Mouse (Mus musculus) intestine, postnatal 0 days (tissue): ENCODE results near the gene Cfap77. TPM values are rescaled to one million over a fixed set of nuclear protein-coding genes. Genes with fewer than 3 reads are reported as not detected.
A peak's percentile ranks its signal among the peaks of the same experiment; 100 is the strongest.

Experiments used
- ATAC-seq: fragments of 200-750 bp; cut with Nextera tagmentation; 2 replicates; pipeline ENCODE4 v1.8.0; 2017; ENCODE audit warnings: mild to moderate bottlenecking, moderate TSS enrichment, moderate library complexity
- H3K27ac ChIP-seq: fragments of 300-500 bp; sonication (generic); 2 replicates; pipeline ENCODE4 v1.5.1; 2014; ENCODE audit warnings: mild to moderate bottlenecking, low read depth, low read length, moderate library complexity
- H3K27me3 ChIP-seq: fragments of 300-500 bp; sonication (generic); replicated peaks from 2 replicates; pipeline ENCODE4 v1.6.1; 2014; ENCODE audit warnings: low read length, mixed read lengths; ENCODE audit not compliant: control insufficient read depth, insufficient read depth
- H3K36me3 ChIP-seq: fragments of 300-500 bp; sonication (generic); 2 replicates; pipeline ENCODE4 v1.6.1; 2014; ENCODE audit warnings: mild to moderate bottlenecking, moderate library complexity; ENCODE audit not compliant: control insufficient read depth, insufficient read depth
- H3K4me1 ChIP-seq: fragments of 300-500 bp; sonication (generic); replicated peaks from 2 replicates; pipeline ENCODE4 v1.6.1; 2014; ENCODE audit warnings: antibody characterized with exemption, low read length, mixed read lengths; ENCODE audit not compliant: control insufficient read depth, insufficient read depth
- H3K4me2 ChIP-seq: fragments of 300-500 bp; sonication (generic); replicated peaks from 2 replicates; pipeline ENCODE4 v1.6.1; 2014; ENCODE audit warnings: low read depth, mild to moderate bottlenecking, moderate library complexity
- H3K4me3 ChIP-seq: fragments of 300-500 bp; sonication (generic); 2 replicates; pipeline ENCODE4 v1.5.1; 2014; ENCODE audit warnings: low read depth, low read length
- H3K9ac ChIP-seq: fragments of 300-500 bp; sonication (generic); 2 replicates; pipeline ENCODE4 v1.6.1; 2014; ENCODE audit warnings: mild to moderate bottlenecking, low read depth, low read length
- H3K9me3 ChIP-seq: fragments of 300-500 bp; sonication (generic); 2 replicates; pipeline ENCODE4 v1.6.1; 2016; ENCODE audit warnings: mixed run types; ENCODE audit not compliant: control insufficient read depth
- CTCF ChIP-seq: sonication (generic); IDR thresholded peaks from 2 replicates; pipeline ENCODE4 v1.5.1; 2016; ENCODE audit warnings: low read depth, mild to moderate bottlenecking, control low read depth, antibody characterized with exemption, moderate library complexity
- WGBS: fragments of 180-500 bp; shearing (Covaris S2); extraction: QIAGEN DNeasy Blood & Tissue Kit; methylation state at CpG from one replicate; pipeline ENCODE4 v1.1.7; 2014; 5-methylcytosine and 5-hydroxymethylcytosine counted together
- polyA plus RNA-seq: library from polyadenylated mRNA; unstranded; fragments of >200 nt; fragmentation: Nextera tagmentation; extraction: Ambion mirVana; gene quantifications from 2 replicates; pipeline ENCODE4 v1.2.1, GENCODE M21; 2015

Gene Cfap77
- polyA plus RNA-seq, 1 experiment from 2014 or later, result 0.08 TPM

DNA sequence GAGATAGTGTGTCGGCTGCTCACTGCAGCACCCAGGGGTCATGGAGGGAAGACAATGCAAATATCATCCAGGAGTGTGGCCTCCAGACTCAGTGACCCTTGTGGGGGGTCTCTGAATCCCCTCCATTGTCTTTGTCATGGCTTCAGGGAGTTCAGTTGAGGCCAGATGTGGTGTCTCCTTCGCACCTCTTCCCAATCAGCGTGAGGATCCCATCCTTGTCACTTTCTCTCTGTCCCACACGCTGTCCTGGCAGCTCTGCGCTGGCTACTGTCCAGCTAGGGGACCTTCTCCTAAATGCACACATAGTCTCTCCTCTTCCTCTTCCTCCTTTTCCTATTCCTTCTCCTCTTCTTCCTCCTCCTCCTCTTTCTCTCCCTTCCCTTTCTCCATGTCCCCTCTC lies 79.3 kb downstream of the Cfap77 start:
- no peak for TF ChIP-seq CTCF
- no peak overlapping the region for H3K4me2 ChIP-seq
- no peaks in the 10 kb centered on the region for H3K36me3 ChIP-seq
- no peak overlapping the region for H3K9ac ChIP-seq
- no peaks in the 10 kb centered on the region for H3K27me3 ChIP-seq
- 80% methylated on average over 5 of the region's 5 CpGs for WGBS
- no peak overlapping the region for H3K4me3 ChIP-seq
- no peak overlapping the region for H3K27ac ChIP-seq
- no peaks in the 10 kb centered on the region for H3K9me3 ChIP-seq
- ATAC-seq, result no peak
- H3K4me1 ChIP-seq, result no peaks in the 10 kb centered on the region

DNA sequence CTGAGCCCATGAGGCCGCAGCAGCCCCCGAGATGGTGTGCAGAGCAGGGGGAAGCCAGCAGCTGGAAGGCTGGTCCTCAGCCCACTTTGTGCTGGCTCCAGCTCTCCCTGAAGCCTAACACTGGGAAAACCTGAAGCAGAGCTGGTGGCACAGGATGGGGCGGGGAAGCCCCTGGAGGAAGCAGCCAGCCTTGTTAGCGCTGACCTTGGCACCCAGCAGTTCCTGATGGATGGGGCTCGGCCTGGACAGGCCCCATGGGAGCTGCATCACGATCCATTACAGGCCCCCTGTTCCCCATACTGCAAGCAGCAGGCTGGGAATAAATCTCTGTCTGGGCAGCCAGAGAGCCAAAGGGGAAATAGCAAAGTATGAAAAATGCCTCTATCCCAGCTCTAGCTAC lies 80.3 kb downstream of the Cfap77 start:
- TF ChIP-seq CTCF, result no peak
- H3K9me3 ChIP-seq, result no peaks in the 10 kb centered on the region
- no peak overlapping the region for H3K9ac ChIP-seq
- H3K4me2 ChIP-seq, result 0 out of 2 replicates have a peak overlapping the region, but pooled peaks have one; percentile 10
- no peaks in the 10 kb centered on the region for H3K36me3 ChIP-seq
- H3K4me1 ChIP-seq, result no peaks in the 10 kb centered on the region
- no peak overlapping the region for H3K27ac ChIP-seq
- no peak for ATAC-seq
- no peak overlapping the region for H3K4me3 ChIP-seq
- no peaks in the 10 kb centered on the region for H3K27me3 ChIP-seq
- 17% methylated on average over 6 of the region's 6 CpGs for WGBS

DNA sequence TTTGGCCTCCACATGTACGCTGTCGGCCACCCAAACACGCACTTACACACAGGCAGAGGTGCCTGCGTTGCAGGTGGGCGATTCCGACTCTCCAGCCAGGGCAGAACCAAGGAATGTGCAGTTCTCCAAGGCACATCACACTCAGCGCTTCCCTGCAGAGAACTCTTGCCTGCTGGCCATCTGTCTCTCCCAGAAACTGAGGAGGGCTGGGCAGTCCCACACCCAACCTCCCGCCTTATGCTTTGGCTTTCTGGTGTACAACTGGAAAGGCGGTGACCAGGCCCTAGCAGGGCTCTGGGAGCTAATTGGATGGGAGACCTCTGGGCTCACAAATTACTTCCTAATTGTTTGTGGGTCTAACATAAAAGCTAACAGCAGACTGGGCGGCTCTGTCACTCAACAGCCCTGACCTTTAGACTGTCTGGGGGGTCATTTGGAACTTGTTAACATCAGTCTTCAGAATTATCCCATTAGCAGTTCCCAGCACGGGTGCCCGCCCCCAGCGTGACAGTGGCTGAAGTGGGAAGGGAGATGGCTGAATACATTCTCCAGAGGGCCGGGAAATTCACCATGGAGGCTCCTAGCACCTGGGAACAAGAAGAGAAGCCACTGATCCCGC lies 80.9 kb downstream of the Cfap77 start:
- no peak overlapping the region for H3K9ac ChIP-seq
- no peak for ATAC-seq
- no peak overlapping the region for H3K4me3 ChIP-seq
- H3K4me1 ChIP-seq, result no peaks in the 10 kb centered on the region
- H3K36me3 ChIP-seq, result no peaks in the 10 kb centered on the region
- no peak overlapping the region for H3K27ac ChIP-seq
- no peaks in the 10 kb centered on the region for H3K9me3 ChIP-seq
- no peak for TF ChIP-seq CTCF
- no peaks in the 10 kb centered on the region for H3K27me3 ChIP-seq
- WGBS, result 40% methylated on average over 15 of the region's 15 CpGs
- 0 out of 2 replicates have a peak overlapping the region, but pooled peaks have one; percentile 10 for H3K4me2 ChIP-seq

DNA sequence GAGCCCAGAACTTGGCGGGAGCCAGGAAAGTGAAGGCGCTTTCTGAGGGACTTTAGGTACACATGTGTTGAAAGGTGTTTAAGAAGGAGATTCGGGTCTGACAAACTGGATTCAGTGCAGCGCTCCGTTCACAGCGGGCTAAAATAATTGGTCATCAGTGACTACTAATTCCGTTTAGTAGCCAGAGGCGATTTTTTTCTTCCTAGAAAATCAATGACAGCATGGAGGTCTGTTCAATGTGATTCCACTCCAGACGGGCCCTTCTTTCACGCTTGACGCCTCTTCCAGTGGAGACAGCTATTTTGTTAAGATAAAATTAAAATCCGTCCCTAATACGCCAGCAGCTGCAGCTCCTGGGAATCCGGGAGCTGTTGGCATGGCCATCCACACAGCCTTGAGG lies 84.4 kb downstream of the Cfap77 start:
- no peaks in the 10 kb centered on the region for H3K36me3 ChIP-seq
- H3K4me3 ChIP-seq, result no peak overlapping the region
- no peak overlapping the region for H3K9ac ChIP-seq
- no peak for TF ChIP-seq CTCF
- H3K27ac ChIP-seq, result no peak overlapping the region
- H3K9me3 ChIP-seq, result no peaks in the 10 kb centered on the region
- 87% methylated on average over 14 of the region's 14 CpGs for WGBS
- H3K4me1 ChIP-seq, result no peaks in the 10 kb centered on the region
- no peaks in the 10 kb centered on the region for H3K27me3 ChIP-seq
- ATAC-seq, result no peak
- H3K4me2 ChIP-seq, result no peak overlapping the region

DNA sequence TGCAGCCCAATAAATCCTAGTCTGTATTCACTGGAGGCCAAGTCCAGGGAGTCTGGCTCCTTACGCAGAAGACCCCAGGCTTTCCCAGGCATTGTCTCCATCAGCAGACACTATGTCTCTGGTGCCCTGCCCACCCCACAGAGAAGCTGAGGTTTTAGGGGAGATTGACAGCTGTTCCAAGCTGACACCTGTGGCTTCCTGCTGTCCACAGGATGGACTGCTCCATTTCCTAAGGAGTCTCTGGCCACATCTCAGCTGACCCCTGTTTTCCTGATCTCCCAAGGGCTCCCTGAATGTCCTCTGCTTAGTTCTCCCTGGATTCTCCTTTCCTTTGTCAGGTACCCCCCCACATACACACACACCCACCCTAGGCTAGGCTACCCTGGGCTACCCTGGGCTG lies 86.6 kb downstream of the Cfap77 start:
- no peak for ATAC-seq

DNA sequence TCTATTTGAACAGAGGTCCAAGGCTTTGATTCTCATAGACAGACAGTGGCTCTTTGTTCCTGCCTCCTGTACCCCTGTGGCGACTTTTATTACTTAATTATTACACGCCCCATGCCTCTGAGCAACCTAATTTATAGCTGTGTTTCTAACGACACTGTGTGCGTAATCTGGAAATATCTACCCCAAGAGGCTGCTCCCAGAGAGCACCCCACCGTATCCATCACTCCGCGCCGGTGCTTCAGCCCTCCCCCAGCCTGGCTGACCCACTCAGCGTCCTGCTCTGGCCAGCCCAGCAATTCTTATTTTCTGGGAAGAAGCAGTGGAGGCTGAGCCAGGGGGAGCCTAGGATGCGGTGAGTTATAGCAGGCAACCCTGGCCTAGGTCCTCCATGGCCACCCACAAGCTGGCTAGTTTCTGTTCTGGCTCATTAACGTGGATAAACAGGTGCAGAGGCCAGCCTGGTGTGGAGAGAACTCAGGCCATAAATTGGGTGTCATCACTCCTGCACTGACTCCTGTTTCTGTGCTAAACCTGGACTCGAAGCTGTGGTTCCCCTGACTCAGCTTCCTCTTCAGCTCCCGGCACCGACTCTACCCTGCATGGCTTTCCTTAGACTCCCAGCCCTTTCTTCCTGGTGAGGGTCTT lies 88.6 kb downstream of the Cfap77 start:
- no peak overlapping the region for H3K4me2 ChIP-seq

More for the DNA sequence above, 86.6 kb downstream of the Cfap77 start:
- Histone ChIP-seq H3K4me1 (no peaks in the 10 kb centered on the region), H3K27ac (no peak overlapping the region), H3K9ac (no peak overlapping the region), H3K9me3 (no peaks in the 10 kb centered on the region), H3K27me3 (no peaks in the 10 kb centered on the region), H3K4me3 (no peak overlapping the region), H3K36me3 (no peaks in the 10 kb centered on the region), H3K4me2 (no peak overlapping the region)
- no peak for TF ChIP-seq CTCF
- WGBS, result 87% methylated on average over 1 of the region's 1 CpGs

More for the DNA sequence above, 88.6 kb downstream of the Cfap77 start:
- ATAC-seq, result no peak
- no peak overlapping the region for H3K4me3 ChIP-seq
- H3K27me3 ChIP-seq, result no peaks in the 10 kb centered on the region
- TF ChIP-seq CTCF, result no peak
- H3K9me3 ChIP-seq, result no peaks in the 10 kb centered on the region
- WGBS, result 30% methylated on average over 14 of the region's 14 CpGs
- H3K4me1 ChIP-seq, result no peaks in the 10 kb centered on the region
- no peaks in the 10 kb centered on the region for H3K36me3 ChIP-seq
- H3K9ac ChIP-seq, result no peak overlapping the region
- no peak overlapping the region for H3K27ac ChIP-seq
